Mouse (Mus musculus): Measurements from ENCODE around the gene Mrpl33.
"Not testable (repeated sequence)": the region's sequence is repeated elsewhere in the genome, so short reads cannot be mapped to it uniquely, and the experiment has no call there.

Gene Mrpl33

DNA sequence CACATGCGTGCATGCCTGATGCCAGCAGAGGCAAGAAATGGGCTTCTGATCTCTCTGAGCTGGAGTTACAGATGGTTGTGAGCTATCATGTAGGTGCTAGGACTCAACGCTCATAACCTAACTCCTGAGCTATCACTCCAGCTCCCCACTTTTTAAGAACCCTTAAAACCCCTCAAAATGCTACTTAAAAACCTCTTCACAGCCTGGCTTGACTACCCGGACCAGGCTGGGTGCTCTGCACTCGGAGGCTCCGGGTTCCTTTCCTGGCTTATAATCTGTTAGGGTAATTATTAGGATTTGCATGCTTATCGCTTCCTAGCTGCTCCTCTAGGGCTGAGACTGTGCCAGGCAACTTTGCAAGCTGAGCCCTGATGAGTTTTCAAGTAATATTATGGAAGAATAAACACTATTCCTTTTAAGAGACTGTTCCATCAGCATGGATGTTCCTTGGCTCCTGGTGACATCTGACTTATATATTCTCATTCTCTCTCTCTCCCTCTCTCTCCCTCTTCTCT lies 752 bp downstream of the Mrpl33 start:
- no peak for DNase-seq (ENCODE audit: low spot score)

DNA sequence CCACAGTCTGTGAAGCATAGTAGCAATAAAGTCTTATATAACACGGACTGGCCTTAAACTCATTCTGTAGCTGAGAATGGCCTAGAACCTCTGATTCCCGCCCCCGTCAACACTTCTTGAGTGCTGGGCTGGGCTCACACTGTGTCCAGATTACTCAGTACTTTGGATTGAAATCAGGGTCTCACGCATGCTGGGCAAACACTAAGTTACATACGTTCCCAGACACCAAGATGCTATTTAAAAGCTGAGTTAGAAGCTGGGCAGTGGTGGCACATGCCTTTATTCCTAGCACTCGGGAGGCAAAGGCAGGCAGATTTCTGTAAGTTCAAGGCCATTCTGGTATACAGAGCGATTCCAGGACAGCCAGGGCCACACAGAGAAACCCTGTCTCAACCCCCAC lies 1.4 kb downstream of the Mrpl33 start:
- DNase-seq (ENCODE audit: low spot score), result no peak

DNA sequence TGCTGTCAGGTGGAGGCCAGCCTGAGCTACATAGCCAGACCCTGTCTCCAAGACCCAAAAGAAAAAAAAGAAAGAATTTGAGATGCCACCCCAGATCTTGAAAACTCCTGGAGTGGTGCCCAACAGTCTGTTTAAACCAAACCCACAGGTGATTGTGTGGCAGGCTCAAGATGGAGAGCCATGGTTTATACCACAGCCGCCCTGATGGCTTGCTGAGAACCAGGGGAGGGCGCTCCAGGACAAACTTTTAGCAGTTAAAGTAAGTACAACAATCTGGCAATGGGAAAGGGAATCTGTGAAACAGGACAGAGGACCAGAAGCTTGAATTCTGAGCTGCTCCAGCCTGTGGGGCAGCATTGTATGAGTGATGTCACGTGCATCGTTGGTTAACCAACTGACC lies 1.8 kb downstream of the Mrpl33 start:
- DNase-seq (ENCODE audit: low spot score), result peak; percentile 69

DNA sequence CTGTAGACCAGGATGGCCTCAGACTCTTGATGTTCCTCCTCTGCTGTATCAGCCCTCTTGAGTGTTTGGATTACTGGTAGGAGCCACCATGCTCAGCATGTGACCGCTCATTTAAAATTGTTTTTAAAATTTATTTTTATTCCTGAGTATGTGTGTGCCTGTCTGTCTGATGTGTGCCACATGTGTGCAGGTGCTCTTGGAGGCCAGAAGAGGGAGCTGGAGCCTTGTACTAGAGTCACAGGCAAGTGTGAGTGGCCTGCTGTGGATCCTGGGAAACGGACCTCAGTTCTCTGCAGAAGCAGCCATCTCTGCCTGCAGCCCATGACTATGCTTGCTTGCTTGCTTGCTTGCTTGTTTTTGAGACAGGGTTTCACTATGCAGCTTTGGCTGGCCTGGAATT lies 2.4 kb downstream of the Mrpl33 start:
- no peak for DNase-seq (ENCODE audit: low spot score)

DNA sequence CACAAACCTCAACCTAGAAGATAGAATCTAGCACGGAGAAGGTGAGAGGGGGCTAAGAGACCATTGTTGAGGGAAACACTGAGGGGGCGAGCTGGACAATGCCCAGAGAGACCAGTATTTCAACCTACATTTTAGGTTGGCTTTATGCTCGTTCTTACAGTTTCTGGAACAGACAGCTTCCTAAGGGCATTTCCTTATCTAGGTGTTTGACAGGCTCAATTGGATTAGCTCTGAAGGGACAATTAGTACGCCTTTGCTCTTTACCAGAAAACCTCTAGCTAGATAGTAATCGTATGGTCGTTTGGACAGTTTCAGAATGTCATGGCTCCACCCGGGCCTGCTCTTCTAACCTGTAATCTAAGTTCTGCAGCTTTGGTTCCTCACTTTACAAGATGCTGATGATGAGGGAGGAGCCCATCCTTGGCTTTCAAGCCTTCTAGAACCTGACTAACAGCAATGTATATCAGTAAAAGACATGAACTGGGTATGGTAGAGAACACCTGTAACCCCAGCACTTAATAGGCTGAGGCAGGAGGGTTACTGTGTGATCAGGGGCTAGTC lies 4.5 kb downstream of the Mrpl33 start:
- DNase-seq (ENCODE audit: low spot score), result no peak

DNA sequence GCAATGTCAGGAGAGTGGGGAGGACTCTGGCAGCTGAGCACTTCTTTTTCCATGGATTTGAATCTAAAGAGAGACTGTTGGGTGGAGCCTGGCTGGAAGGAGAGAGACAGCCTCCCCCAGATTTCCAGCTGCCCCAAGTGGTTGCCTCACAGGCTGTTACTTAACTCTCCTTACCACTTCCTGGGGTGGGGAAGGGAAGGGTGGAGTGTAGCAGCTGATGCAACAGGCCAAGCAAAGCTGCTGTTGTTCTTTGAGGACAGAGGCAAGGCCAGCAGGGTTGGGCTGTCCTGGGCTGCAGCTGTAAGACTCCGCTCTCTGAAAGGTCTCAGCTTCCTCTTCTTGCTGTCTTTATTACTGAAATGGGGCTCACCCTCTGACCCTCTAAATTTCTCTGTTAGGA lies 5.6 kb downstream of the Mrpl33 start:
- no peak for DNase-seq (ENCODE audit: low spot score)

DNA sequence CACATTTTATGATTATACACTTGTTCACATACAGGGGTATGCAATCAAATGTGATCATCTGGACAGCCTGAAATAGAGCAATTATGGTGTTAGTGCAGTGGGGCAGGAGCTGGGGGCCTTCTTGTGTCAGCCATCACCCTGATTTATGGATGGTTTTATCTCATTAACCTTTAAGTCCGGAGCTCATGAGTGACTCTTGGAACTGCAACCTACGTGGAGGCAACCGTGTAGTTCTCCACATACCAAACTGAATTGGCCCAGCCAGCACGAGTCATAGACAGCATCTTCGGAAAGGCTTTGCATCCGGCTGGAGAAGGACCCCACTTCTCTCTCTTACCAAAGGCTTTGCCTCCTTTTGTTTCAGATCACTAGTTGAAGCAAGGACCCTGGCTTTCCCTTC lies 7.0 kb downstream of the Mrpl33 start:
- no peak for DNase-seq (ENCODE audit: low spot score)

DNA sequence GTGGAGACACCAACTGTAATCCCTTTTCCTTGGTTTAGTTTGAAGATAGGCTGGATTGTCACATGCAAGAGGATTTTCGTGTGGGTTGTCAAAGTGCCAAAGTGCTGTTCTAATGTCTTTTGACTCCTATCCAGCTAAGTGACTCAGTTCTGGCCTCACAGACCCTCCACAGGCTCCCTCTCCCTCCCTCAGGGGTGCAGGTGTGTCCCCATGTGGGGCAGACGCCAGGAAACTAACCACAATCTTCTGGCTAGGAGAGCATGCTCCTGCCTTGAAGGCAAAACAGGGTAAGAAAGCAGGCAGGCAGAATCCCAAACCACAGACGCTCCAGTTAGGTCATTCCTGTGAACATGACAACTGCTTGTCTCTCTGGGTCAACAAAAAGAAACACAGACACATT lies 9.4 kb downstream of the Mrpl33 start:
- no peak for DNase-seq (ENCODE audit: low spot score)

DNA sequence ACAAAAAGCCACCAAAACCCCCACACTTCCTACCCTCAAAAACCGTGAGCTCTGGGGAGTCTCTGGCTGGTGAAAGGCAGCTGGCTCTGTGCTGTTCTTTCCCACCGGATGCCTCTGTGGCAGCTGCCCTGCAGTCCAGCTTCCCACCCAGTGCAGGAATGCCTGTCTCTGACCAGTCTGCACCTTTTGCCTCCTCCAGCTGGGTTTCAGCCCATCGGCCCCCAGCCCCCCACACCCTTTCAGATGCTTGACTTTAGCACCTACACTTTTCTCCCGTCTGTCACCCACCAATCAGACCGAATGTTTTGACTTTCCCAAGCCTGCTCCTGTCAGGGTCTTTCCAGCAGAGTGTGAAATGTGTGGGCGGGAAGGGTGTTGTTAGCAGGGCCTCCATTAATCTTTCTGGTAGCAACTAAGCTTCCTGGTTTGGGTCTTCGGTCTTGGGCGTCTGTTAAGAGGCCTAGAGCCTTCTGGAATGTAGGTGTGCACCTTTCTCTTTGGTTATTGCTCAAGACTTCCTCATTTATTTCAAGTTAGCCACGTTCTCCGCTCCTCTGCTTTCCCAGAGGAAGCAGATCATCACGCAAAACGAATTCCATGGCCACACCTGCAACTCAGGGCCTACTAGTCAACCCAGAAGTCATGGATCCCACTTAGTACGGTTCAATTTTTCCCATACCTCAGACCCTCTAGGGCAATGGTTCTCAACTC lies 13.8 kb downstream of the Mrpl33 start:
- DNase-seq (ENCODE audit: low spot score), result no peak

DNA sequence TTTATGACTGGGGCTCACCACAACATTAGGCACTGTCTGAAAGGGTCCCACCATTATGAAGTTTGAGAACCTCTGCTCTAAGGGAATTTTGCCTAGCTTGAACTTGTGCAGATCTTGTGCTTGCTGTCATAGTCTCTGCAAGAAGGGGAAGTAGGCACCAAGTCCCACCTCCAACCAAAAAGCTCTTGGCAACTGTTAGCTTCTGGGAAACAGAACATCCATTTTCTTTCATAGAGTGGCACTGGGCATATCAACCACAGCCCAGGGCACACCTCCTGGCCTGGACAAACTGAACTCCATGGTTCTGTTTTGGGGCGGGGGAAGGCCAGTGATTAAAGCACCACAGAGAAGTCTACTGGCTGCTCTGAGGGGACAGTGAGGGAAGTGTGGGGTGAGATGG lies 14.5 kb downstream of the Mrpl33 start:
- DNase-seq (ENCODE audit: low spot score), result no peak

DNA sequence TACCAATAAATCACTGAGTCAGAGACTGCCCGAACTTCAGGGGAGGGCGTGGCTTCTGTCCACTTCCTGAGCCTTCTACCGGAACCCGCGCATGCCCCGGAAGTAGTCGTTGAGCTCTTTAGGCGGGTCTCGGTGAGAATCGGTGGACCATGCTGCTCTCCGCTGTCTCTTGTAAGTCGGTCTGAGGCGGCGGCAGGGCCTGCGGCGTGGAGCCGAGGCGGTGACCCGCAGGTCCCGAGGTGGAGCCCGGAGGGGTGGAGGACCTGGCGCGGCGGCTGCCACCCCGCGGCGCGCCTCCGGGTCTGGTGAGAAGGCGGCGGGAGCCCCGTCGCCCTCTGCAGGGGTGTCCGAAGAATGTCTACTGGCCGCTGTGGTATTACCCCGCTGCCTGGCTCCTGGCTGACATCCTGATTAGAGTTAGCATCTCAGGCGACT lies 17.1 kb downstream of the Mrpl33 start:
- peak; percentile 85 for DNase-seq (ENCODE audit: low spot score)

DNA sequence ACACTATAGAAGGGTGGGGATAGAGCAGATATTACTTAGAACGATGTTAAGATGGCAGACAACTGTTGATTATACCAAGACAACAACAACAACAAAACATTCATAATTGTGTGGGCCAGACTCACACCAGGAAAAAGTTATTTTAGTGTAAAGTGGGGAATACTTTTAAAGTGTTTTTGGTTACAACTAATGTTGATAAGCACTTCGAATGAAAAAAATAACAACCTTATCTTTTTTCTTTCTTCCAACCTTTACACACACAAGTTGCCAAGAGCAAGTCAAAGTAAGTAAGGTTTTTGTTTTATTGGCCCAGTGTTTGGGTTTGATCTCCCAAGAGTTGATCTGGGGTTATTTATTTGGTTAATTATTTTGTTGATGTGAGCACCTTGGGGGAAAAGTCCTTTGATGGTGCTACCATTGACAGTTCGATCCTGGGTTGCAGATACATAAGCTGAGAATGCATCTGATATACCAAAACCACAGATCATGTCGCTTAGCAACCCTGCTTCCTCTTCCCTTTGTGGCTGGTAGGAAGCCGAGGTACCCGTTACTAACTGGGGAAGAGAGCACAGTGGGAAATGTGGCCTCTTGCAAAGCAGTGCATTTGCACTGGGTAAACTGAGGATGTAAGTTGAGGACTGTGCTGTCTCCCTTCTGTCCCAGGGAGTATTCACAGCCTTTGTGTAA lies 17.7 kb downstream of the Mrpl33 start:
- no peak for DNase-seq (ENCODE audit: low spot score)

DNA sequence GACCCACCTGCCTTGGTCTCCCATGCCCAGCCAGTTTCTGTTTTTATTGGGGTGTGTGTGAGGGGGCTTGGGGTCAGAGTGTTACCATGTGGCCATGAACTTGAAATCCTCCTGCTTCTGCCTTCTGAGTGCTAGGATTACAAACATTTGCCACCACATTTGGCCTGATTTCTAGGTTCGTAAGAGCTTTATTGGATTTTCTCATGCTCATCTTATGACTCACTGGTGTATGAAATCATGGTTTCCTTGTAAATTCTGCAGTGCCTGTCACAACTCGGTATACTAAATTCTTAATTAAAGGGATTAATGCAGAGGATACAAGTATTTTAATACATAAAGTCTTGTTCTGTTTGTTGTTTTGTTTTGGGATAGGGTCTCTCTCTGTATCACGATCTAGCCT lies 23.6 kb downstream of the Mrpl33 start:
- DNase-seq (ENCODE audit: low spot score), result no peak

DNA sequence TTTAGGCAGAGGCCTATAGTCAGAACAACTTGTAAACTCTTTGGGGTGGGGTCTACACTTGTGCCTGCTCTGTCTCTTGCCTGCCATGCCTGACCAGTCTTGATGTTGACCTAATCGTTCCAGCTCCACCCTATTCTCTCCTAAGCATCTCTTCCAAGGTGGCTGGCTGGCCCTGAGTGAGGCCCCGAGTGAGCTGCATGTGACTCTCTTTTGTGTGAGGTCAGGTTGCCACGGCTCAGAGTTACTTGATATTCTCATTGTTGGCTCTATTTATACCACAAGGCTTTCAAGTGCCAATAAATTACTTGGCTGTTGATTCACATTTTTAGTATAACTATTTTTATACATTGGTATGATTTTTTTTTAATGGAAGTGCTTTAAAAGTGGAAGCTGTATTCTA lies 30.4 kb downstream of the Mrpl33 start:
- no peak for DNase-seq (ENCODE audit: low spot score)

DNA sequence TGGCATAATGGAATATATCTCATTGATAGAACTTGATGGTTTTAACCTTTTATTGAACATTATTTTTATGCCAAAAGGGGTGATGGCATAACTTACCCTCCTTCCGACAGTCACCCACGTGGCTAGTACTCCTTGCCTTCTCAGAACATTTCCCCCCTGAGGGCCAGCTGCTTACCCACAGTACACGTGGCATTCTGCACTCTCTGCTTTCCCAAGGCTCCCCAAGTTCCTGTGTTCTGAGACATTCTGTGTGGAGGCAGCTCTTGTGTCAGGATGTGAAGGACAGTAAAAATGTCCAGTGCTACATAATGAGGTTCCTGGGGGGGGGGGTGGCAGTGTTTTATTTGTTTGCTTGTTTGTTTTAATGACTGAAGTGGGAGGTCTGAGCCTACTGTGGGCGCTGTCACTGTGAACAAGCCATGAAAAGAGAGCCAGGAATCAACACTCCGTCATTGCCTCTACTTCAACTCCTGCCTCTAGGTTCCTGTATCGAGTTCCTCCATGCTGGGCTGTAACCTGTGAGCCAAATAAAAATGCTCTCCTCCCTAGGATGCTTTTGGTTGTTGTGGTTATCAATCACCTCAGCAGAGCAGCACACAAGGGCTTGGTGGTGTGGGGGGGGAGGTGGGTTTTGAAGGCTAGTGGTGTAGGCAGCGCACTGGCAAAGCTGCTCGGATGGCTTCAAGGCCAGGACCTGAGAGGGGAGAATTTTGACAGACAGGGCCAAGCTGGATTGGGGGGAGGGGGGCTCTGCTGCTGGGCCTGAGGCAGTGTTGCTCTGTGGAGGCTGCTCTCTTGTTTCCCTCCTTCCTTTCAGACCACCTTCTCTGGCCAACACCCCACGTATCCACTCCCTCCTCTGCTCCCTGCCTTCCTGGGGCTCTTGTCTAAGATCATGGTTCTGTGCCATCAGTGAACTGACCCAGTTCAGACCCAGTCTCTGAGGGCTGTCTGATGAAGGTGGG lies 31.1 kb downstream of the Mrpl33 start:
- no peak for DNase-seq (ENCODE audit: low spot score)

DNA sequence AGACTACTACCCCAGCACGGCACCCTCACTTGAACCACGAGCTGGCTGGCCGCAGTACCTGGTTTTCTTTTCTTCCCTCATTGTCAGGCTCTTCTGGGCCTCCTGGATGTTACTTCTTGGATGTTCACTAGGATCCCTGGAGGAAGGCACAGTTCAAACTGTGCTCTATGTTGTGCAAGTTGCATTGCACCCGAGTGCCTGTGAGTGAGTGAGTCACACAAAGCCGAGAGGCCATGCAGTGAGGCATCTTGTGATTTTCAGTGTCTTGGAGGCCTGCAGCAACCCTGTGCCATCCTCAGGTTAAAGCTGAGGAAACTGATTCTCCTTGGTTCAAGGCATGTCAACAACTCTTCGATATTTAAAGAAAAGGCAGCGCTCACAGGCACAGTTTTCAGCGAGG lies 31.8 kb downstream of the Mrpl33 start:
- DNase-seq (ENCODE audit: low spot score), result no peak

DNA sequence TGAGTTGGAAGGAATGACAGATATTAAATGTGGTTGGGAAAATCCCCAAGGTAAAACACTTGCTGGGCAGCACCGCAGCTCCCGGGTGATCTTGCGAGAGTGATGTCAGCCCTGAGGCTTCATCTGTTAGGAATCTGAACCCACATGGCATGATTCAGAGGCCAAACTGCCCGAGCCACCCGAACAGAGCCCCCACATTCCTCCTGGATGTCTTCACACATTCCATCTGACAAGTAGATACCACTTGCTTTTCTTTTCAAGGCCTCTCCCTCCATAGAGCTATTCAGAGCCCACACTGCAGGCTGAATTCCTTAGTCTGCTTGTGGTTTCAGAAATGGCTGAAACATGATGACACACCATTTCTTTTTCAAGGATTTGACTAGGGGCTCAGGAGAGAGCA lies 33.3 kb downstream of the Mrpl33 start:
- DNase-seq (ENCODE audit: low spot score), result peak; percentile 52

DNA sequence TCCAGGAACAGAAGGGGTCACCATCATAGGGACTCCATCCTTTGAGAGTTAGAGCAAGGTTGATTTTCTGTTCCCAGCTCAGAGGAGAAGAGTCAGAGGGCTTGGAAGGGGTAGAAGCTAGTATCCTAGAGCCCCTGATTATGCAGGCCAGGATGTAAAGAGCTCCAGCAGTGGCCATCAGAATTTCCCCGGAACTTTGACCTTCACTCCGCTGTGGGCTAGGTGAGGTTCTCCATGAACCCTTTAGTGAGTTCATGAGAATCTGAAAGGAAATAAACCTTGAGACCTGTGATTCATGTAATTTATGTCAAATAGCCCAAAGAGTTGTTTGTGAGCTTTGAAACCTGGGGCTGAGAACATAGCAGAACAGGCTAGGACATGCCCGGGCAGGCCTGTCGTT lies 34.4 kb downstream of the Mrpl33 start:
- DNase-seq (ENCODE audit: low spot score), result not testable (repeated sequence)

DNA sequence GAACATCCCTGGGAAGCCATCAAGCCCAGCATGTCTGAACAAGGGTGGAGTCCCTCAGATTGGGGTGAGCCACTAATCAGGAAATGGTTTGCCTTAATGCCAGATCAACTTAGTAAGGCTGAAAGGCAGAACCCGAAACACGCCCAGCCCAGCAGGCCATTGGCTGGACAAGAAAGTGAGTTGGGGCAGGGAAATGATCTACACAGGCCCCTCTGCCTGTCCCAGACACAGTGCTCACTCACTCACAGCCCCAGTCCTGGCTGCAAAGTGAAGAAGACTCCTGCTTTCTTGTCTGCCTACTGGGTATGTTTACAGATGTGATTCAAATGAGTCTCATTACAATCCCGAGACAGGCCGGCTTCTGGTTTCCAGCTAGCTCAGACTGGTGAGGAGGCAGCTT lies 37.4 kb downstream of the Mrpl33 start:
- DNase-seq (ENCODE audit: low spot score), result no peak

DNA sequence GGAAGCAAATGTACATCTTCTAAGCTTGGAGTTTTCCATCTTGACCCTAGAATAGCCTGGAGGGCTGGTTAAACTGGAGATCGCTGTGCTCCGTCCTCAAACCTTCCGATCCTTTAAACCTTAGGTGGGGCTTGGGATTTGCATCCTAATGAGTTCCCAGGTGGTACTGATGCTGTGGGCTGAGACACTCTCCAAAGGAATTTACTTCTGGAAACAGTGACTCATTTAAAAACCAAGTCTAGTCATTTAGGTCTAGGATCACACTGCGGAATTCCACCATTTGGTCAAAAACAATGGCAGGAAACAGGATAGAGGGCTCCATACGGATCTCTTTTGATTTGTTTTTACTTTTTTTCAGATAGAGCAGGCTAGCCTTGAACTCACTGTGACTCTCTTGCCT lies 37.9 kb downstream of the Mrpl33 start:
- no peak for DNase-seq (ENCODE audit: low spot score)

DNA sequence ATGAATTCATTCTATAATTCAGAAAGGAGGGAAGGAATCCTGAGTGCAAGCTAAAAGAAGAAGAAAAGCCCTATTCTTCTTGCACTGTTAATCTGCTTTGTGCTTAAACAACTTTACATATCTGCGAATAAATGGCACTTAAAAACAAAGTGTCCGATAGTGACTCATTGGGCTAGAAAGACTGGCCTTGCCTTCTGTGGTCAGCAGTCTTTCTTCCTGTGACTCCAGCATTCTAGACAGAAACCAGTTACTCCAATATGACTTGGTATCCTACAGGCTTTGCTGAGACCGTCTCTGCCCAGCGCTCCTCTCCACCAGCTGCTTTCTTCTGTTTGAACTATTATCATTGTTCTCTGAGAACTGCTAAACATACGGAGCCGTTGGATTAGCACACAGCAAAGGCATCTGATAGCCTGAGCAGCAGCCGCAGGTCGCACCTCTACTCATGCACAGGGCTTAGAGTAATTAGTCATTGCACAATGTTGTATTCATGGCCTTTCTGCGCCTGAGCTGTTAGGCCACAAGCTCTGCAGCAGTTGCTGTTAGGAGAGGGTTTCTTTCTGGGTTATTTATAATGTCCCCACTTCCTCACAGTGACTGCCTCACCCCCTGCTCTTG lies 40.0 kb downstream of the Mrpl33 start:
- DNase-seq (ENCODE audit: low spot score), result no peak

DNA sequence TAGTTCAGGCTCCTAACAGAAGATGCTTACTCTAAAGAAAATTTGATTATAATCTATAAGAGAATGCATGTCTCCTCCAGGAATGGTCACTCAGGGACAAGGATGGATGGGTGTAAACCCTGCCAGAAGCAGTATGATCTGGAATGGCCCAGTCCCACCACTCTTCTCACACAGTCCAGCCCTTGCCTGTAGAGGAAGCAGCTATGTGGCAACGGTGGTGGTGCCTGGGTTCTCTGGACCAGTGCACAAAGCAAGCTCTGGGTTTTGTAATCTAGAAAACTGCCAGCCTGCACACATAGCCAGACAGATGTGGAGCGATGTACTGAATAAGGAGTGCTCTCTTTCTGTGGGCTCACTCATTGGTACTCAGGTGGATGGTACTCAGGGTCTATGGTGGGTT lies 43.8 kb downstream of the Mrpl33 start:
- DNase-seq (ENCODE audit: low spot score), result no peak
